Mouse (Mus musculus) stomach, postnatal 0 days (tissue): ENCODE results near the gene Ust. TPM values are rescaled to one million over a fixed set of nuclear protein-coding genes. Genes with fewer than 3 reads are reported as not detected.

Experiments used
- ATAC-seq: fragments of 200-750 bp; cut with Nextera tagmentation; 2 replicates; pipeline ENCODE4 v1.8.0; 2017; ENCODE audit not compliant: low FRiP score, low TSS enrichment
- DNase-seq: peaks from one replicate; pipeline ENCODE4 v3.0.0-alpha.2; 2016; ENCODE audit warnings: low spot score
- H3K27ac ChIP-seq: fragments of 300-500 bp; sonication (generic); replicated peaks from 2 replicates; pipeline ENCODE4 v1.5.1; 2014; ENCODE audit warnings: mild to moderate bottlenecking, control low read depth
- H3K27me3 ChIP-seq: fragments of 300-500 bp; sonication (generic); 2 replicates; pipeline ENCODE4 v1.6.1; 2014; ENCODE audit warnings: low read length; ENCODE audit not compliant: control insufficient read depth, insufficient read depth
- H3K36me3 ChIP-seq: fragments of 300-500 bp; sonication (generic); 2 replicates; pipeline ENCODE4 v1.6.1; 2014; ENCODE audit warnings: low read length, mixed read lengths; ENCODE audit not compliant: control insufficient read depth, insufficient read depth
- H3K4me1 ChIP-seq: fragments of 300-500 bp; sonication (generic); replicated peaks from 2 replicates; pipeline ENCODE4 v1.6.1; 2014; ENCODE audit warnings: antibody characterized with exemption; ENCODE audit not compliant: control insufficient read depth, insufficient read depth
- H3K4me2 ChIP-seq: fragments of 300-500 bp; sonication (generic); replicated peaks from 2 replicates; pipeline ENCODE4 v1.6.1; 2014; ENCODE audit warnings: low read depth, mild to moderate bottlenecking, control low read depth, moderate library complexity
- H3K4me3 ChIP-seq: fragments of 300-500 bp; sonication (generic); 2 replicates; pipeline ENCODE4 v1.5.1; 2014; ENCODE audit warnings: low read depth, low read length, control low read depth
- H3K9ac ChIP-seq: fragments of 300-500 bp; sonication (generic); 2 replicates; pipeline ENCODE4 v1.6.1; 2014; ENCODE audit warnings: mild to moderate bottlenecking, low read length, control low read depth, mixed read lengths
- H3K9me3 ChIP-seq: fragments of 300-500 bp; sonication (generic); 2 replicates; pipeline ENCODE4 v1.6.1; 2016; ENCODE audit warnings: low read length; ENCODE audit not compliant: control insufficient read depth
- CTCF ChIP-seq: IDR thresholded peaks from 2 replicates; pipeline ENCODE4 v1.5.1; 2016; ENCODE audit warnings: antibody characterized with exemption, low read depth, mild to moderate bottlenecking, moderate library complexity
- EP300 ChIP-seq: optimal IDR thresholded peaks from 2 replicates; pipeline ENCODE3; 2016; ENCODE audit warnings: antibody characterized with exemption
- WGBS: fragments of 180-500 bp; shearing (Covaris S2); extraction: QIAGEN DNeasy Blood & Tissue Kit; methylation state at CpG from one replicate; pipeline ENCODE4 v1.1.7; 2014; 5-methylcytosine and 5-hydroxymethylcytosine counted together
- polyA plus RNA-seq: library from polyadenylated mRNA; unstranded; fragments of >200 nt; fragmentation: Nextera tagmentation; extraction: Ambion mirVana; gene quantifications from 2 replicates; pipeline ENCODE4 v1.2.1, GENCODE M21; 2015

The Ust gene
- polyA plus RNA-seq, 1 experiment from 2014 or later = 2.4 TPM

GRCm38 (mm10) chr10:8431857-8432256 lies 86.8 kb downstream of the Ust start:
- Histone ChIP-seq H3K36me3 (no peaks in the 10 kb centered on the region), H3K4me3 (no peak overlapping the region), H3K27me3 (no peaks in the 10 kb centered on the region), H3K9me3 (no peaks in the 10 kb centered on the region), H3K27ac (no peak overlapping the region), H3K9ac (no peak overlapping the region), H3K4me1 (no peaks in the 10 kb centered on the region; the same call in 1 of the 2 replicates), H3K4me2 (no peak overlapping the region)
- TF ChIP-seq EP300 (no peak), CTCF (no peak)
- DNase-seq (peak; percentile 24), ATAC-seq (peak; percentile 65; the same call in 1 of the 2 replicates)
- 43% methylated on average over 2 of the region's 2 CpGs for WGBS

DNA sequence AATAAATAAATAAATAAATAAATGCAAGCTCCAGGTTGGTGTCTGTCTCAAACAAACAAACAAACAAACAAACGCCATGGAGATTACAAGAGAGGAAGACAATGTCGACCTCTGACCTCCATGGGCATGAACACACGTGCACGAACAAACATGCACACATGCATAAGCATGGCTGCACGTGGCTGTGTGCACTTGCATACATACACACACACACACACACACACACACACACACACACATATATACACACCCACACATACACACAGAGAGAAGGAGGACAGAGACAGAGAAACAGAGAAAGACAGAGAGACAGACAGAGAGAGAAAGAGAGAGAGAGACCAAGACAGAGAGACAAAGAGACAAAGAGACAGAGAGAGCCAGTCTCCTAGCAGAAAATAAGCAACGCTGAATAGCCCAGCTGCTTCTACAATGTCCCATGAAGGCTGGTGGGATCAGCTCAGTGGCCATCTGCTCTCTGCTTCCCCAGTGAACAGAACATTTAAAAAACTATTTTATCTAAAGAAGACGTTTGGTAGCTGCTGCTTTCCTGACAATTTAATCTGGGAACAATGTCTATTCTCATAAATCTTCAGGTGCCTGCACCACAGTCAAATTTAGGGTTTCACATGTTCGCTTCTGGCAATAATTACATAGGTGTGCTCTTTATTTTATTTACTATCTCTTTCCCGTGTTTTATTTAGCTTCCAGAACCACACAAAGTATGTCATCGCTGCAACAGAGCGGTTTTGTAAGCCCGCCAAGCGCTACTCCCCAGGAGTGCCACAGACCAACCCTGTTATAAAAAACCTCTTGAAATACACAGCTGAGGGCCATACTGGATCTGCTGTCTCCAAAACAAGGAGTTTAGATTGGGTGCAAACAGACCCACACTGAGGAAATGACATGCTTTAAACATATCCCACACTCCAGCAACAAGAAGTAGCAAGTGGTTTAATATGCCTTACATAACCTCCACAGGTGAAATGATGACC lies 89.5 kb downstream of the Ust start:
- ATAC-seq (no peak), DNase-seq (no peak)
- Histone ChIP-seq H3K27me3 (no peaks in the 10 kb centered on the region), H3K9me3 (no peaks in the 10 kb centered on the region), H3K4me1 (no peaks in the 10 kb centered on the region; the same call in 1 of the 2 replicates), H3K4me2 (no peak overlapping the region), H3K9ac (no peak overlapping the region), H3K36me3 (no peaks in the 10 kb centered on the region), H3K4me3 (no peak overlapping the region), H3K27ac (no peak overlapping the region)
- 65% methylated on average over 13 of the region's 13 CpGs for WGBS
- no peak for TF ChIP-seq EP300
- no peak for TF ChIP-seq CTCF

- H3K27ac ChIP-seq = no peak overlapping the region
- H3K27me3 ChIP-seq = no peaks in the 10 kb centered on the region
- no peaks in the 10 kb centered on the region for H3K36me3 ChIP-seq
- WGBS = 68% methylated on average over 12 of the region's 12 CpGs
- TF ChIP-seq EP300 = no peak
- TF ChIP-seq CTCF = no peak
- ATAC-seq (no peak), DNase-seq (no peak)
- H3K4me1 ChIP-seq = no peaks in the 10 kb centered on the region; the same call in 1 of the 2 replicates
- H3K4me2 ChIP-seq = no peak overlapping the region
- no peak overlapping the region for H3K4me3 ChIP-seq
- no peak overlapping the region for H3K9ac ChIP-seq
- H3K9me3 ChIP-seq = no peaks in the 10 kb centered on the region
Measured at GRCm38 (mm10) chr10:8427671-8428364, 90.8 kb downstream of the Ust start.

DNA sequence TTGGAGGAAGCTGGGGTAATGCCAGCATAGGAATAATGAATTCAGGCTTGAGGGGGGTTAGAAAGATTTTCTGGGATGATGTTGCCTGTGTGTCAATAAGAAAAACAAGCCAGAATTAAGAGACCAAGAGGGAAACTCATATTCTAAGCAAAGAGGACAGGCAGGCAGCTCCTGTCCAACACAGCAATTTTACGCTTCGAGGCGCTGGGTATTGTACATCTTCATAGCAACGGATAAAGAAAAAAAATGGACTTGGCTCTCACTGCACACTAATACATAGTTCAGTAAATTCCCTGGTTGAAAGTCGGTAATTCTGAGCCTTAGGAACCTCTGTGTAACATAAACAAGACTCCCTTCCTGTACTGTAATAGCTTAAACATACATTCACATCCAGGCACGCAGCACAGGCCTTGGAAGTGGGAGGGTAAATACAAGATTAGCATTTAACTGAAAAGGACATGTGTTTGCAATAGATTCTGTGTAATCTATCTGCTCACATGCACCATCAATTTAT lies 99.1 kb downstream of the Ust start:
- 39% methylated on average over 6 of the region's 6 CpGs for WGBS
- Histone ChIP-seq H3K4me2 (no peak overlapping the region), H3K27ac (no peak overlapping the region), H3K9me3 (no peaks in the 10 kb centered on the region), H3K27me3 (no peaks in the 10 kb centered on the region), H3K4me1 (no peaks in the 10 kb centered on the region), H3K36me3 (no peaks in the 10 kb centered on the region), H3K4me3 (no peak overlapping the region), H3K9ac (no peak overlapping the region)
- TF ChIP-seq CTCF = no peak
- no peak for TF ChIP-seq EP300
- ATAC-seq (no peak; the same call in 1 of the 2 replicates), DNase-seq (no peak)

DNA sequence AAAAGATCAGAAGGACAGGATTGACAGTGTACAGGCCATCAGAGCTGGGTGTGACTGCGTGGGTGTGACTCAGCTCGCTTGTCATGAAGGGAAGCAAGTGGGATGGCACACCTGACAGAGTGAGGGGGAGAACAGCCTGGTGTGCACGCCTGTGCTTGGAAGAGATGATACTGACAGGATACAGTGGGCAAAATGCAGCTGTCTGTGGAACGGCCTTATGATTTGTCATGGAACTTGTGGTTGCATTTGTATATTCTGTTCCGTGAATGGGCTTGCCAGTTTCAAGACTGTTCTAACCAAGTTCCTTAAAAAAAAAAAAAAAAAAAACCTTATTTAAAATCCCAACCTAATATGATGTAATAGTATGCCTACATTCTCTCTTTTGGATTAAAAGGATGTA lies 103.2 kb downstream of the Ust start:
- no peak overlapping the region for H3K4me2 ChIP-seq
- no peak overlapping the region for H3K27ac ChIP-seq

More for the DNA sequence above, 103.2 kb downstream of the Ust start:
- H3K4me1 ChIP-seq = no peaks in the 10 kb centered on the region
- ATAC-seq (no peak), DNase-seq (no peak)
- H3K36me3 ChIP-seq = no peaks in the 10 kb centered on the region
- WGBS = 78% methylated on average over 5 of the region's 5 CpGs
- no peaks in the 10 kb centered on the region for H3K27me3 ChIP-seq
- no peak for TF ChIP-seq CTCF
- no peak for TF ChIP-seq EP300
- H3K4me3 ChIP-seq = no peak overlapping the region
- no peaks in the 10 kb centered on the region for H3K9me3 ChIP-seq
- no peak overlapping the region for H3K9ac ChIP-seq
